Mouse (Mus musculus) heart, embryonic 12.5 days (tissue): ENCODE measurements around the gene Ccdc189. TPM values are rescaled to one million over a fixed set of nuclear protein-coding genes. Genes with fewer than 3 reads are reported as not detected.

Source experiments
- ATAC-seq: fragments of 200-750 bp; cut with Nextera tagmentation; 2 replicates; pipeline ENCODE4 v1.8.0; 2017; ENCODE audit warnings: moderate TSS enrichment, moderate library complexity; ENCODE audit not compliant: insufficient number of reproducible peaks, low FRiP score
- H3K27ac ChIP-seq: fragments of 300-500 bp; sonication (generic); 2 replicates; pipeline ENCODE4 v1.5.1; 2016; ENCODE audit warnings: mild to moderate bottlenecking, moderate library complexity; ENCODE audit not compliant: poor library complexity, severe bottlenecking
- H3K27me3 ChIP-seq: fragments of 300-500 bp; sonication (generic); replicated peaks from 2 replicates; pipeline ENCODE4 v1.6.1; 2016; ENCODE audit warnings: mild to moderate bottlenecking, moderate library complexity
- H3K36me3 ChIP-seq: fragments of 300-500 bp; sonication (generic); 2 replicates; pipeline ENCODE4 v1.6.1; 2016; ENCODE audit warnings: mild to moderate bottlenecking, moderate library complexity
- H3K4me1 ChIP-seq: fragments of 300-500 bp; sonication (generic); replicated peaks from 2 replicates; pipeline ENCODE4 v1.6.1; 2016; ENCODE audit warnings: mild to moderate bottlenecking
- H3K4me2 ChIP-seq: fragments of 300-500 bp; sonication (generic); 2 replicates; pipeline ENCODE4 v1.6.1; 2016; ENCODE audit warnings: mild to moderate bottlenecking, moderate library complexity
- H3K4me3 ChIP-seq: fragments of 300-500 bp; sonication (generic); 2 replicates; pipeline ENCODE4 v1.5.1; 2016; ENCODE audit warnings: mild to moderate bottlenecking
- H3K9ac ChIP-seq: fragments of 300-500 bp; sonication (generic); 2 replicates; pipeline ENCODE4 v1.6.1; 2016; ENCODE audit warnings: mild to moderate bottlenecking, moderate library complexity
- H3K9me3 ChIP-seq: fragments of 300-500 bp; sonication (generic); replicated peaks from 2 replicates; pipeline ENCODE4 v1.6.1; 2016; ENCODE audit warnings: mild to moderate bottlenecking, moderate library complexity
- WGBS: fragments of 180-500 bp; shearing (Covaris S2); methylation state at CpG from one replicate; pipeline ENCODE4 v1.1.7; 2016; 5-methylcytosine and 5-hydroxymethylcytosine counted together
- polyA plus RNA-seq: library from polyadenylated mRNA; unstranded; fragments of >200 nt; fragmentation: Nextera tagmentation; extraction: Ambion mirVana; gene quantifications from 2 replicates; pipeline ENCODE4 v1.2.1, GENCODE M21; 2016

The Ccdc189 gene
- polyA plus RNA-seq, 1 experiment from 2014 or later: 9.8 TPM

DNA sequence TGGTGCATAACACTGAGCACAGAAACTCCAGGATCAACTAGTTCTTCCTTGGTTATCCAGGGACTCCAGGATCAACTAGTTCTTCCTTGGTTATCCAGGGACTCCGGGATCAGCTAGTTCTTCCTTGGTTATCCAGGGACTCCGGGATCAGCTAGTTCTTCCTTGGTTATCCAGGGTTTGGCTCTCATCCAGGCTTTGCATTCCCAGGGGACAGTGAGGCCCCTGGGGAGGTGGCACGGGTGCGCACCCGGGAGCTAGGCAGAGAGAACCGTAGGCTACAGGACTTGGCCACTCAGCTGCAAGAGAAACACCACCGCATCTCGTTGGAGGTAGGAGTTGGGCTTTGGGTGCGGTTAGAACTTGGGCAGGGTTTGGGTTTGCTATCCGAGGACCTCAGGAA is 2.7 kb upstream of the Ccdc189 start:
- Histone ChIP-seq H3K4me2 (no peak overlapping the region), H3K9ac (no peak overlapping the region), H3K4me3 (no peak overlapping the region)

DNA sequence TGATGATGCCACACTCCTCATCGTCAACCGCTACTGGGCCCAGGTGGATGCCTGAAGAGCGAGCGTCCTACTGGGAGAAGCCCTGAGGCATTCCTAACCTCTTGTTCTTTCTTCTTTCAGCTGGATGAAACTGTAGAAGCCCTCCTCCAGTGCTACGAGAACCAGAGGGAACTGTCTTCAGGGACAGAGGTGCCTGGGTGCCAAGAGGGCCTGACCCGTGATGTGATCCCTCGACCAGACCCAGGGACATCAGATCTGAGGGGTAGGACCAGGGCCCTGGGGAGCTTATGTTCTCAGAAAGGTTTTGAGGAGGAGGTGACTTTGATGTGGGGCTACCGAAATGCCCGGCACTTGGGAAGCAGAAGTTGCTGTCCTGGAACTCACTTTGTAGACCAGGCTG is 1.2 kb upstream of the Ccdc189 start:
- peak overlapping the region; percentile 93 for H3K4me3 ChIP-seq
- peak overlapping the region; percentile 91; the same call in 1 of the 2 replicates for H3K9ac ChIP-seq
- H3K9me3 ChIP-seq: no peaks in the 10 kb centered on the region
- H3K4me1 ChIP-seq: peaks cover 17% of the 10 kb centered on the region
- no peak overlapping the region for H3K27ac ChIP-seq
- H3K27me3 ChIP-seq: no peaks in the 10 kb centered on the region
- 93% methylated on average over 9 of the region's 9 CpGs for WGBS
- no peak for ATAC-seq
- peaks cover 59% of the 10 kb centered on the region for H3K36me3 ChIP-seq
- peak overlapping the region; percentile 92 for H3K4me2 ChIP-seq

More for the DNA sequence above, 2.7 kb upstream of the Ccdc189 start:
- 84% methylated on average over 10 of the region's 10 CpGs for WGBS
- Histone ChIP-seq H3K27ac (no peak overlapping the region), H3K4me1 (peaks cover 17% of the 10 kb centered on the region), H3K36me3 (peaks cover 68% of the 10 kb centered on the region), H3K9me3 (no peaks in the 10 kb centered on the region), H3K27me3 (no peaks in the 10 kb centered on the region)
- ATAC-seq: no peak

DNA sequence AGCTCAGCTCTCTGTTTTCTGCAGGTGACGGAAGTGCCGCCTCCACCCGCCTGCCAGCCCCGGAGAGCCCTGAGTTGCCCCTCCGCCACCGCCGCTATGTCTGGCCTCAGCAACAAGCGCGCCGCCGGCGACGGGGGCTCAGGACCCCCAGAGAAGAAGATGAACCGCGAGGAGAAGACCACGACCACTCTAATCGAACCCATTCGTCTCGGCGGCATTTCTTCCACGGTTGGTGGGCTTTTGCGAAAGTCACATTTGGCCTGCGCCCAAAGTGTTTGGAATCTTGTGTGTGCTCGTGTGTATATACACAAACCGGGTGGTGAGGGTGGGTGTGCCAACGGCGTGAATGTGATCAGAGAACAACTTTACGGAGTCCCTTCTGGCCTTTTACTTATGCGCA is 506 bp upstream of the Ccdc189 start:
- ATAC-seq: no peak
- Histone ChIP-seq H3K36me3 (peaks cover 59% of the 10 kb centered on the region), H3K4me1 (peaks cover 17% of the 10 kb centered on the region), H3K9me3 (no peaks in the 10 kb centered on the region), H3K4me2 (peak overlapping the region; percentile 92), H3K4me3 (peak overlapping the region; percentile 93), H3K9ac (peak overlapping the region; percentile 91), H3K27me3 (no peaks in the 10 kb centered on the region), H3K27ac (peak overlapping the region; percentile 36)
- 4% methylated on average over 29 of the region's 29 CpGs for WGBS

DNA sequence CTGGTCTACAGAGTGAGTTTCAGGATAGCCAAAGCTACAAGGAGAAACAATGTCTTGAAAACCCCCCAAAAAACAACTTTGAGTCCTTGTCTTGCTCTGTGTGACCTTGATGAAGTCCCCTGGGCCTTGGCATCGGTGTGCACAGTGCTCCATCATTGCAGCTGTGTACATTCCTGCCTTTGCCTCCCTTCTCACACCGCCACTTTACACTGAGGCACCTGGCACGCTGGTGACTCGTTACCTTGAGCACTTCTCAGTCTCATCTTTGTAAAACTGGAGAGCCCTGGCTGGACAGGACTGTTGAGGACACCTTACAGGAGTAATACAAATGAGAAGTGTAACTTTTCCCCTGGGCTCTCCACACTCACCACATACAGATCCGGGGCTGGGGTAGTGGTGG is 1.2 kb downstream of the Ccdc189 start:
- peak overlapping the region; percentile 66; the same call in 1 of the 2 replicates for H3K27ac ChIP-seq
- H3K9me3 ChIP-seq: no peaks in the 10 kb centered on the region
- H3K36me3 ChIP-seq: peaks cover 59% of the 10 kb centered on the region
- H3K4me3 ChIP-seq: peak overlapping the region; percentile 93
- peak overlapping the region; percentile 92 for H3K4me2 ChIP-seq
- peak overlapping the region; percentile 77; the same call in 1 of the 2 replicates for H3K9ac ChIP-seq
- no peaks in the 10 kb centered on the region for H3K27me3 ChIP-seq
- WGBS: 64% methylated on average over 5 of the region's 5 CpGs
- peaks cover 17% of the 10 kb centered on the region for H3K4me1 ChIP-seq
- no peak for ATAC-seq

DNA sequence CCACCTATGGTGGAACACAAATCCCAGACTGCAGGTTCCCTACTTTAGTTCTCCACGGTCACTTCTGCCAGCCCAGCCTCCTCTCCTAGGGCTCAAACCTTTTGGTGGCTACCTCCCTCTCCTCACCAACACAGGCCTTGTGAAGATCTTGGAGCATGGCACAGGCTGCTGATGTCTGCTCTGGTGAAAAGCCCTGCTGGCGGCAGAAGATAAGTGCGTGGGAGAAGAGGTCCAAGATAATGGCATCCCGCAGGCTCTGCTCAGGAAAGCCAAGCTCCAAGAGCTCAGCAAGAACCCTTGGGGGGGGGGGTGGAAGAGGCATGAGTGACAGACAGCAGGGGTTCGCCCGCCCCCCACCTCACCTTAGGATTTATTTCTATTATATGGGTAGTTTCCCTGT is 2.2 kb downstream of the Ccdc189 start:
- Histone ChIP-seq H3K9ac (no peak overlapping the region), H3K4me3 (no peak overlapping the region), H3K36me3 (peaks cover 59% of the 10 kb centered on the region), H3K27ac (no peak overlapping the region), H3K4me1 (peaks cover 17% of the 10 kb centered on the region), H3K9me3 (no peaks in the 10 kb centered on the region), H3K27me3 (no peaks in the 10 kb centered on the region), H3K4me2 (no peak overlapping the region)
- ATAC-seq: no peak
- 66% methylated on average over 6 of the region's 6 CpGs for WGBS

DNA sequence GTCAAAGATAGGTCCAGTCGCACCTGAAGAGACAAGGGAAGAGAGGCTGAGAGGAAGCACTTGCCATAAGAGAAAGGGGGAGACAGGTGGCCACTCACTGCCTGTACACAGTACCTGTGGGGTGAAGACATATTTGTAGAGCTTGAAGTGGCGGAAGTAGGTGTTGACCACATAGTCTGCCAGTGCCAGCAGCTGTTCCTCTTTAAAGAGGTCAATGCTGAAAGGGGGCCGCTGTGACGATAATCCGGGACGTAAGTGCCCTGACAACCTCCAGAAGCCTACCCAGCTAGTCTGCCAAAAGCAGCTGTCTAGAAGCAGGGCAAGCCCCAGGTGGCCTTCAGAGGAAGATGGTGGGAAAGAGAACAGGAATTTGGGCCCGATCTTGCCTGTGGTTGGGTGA is 3.4 kb downstream of the Ccdc189 start:
- H3K36me3 ChIP-seq: peaks cover 54% of the 10 kb centered on the region

DNA sequence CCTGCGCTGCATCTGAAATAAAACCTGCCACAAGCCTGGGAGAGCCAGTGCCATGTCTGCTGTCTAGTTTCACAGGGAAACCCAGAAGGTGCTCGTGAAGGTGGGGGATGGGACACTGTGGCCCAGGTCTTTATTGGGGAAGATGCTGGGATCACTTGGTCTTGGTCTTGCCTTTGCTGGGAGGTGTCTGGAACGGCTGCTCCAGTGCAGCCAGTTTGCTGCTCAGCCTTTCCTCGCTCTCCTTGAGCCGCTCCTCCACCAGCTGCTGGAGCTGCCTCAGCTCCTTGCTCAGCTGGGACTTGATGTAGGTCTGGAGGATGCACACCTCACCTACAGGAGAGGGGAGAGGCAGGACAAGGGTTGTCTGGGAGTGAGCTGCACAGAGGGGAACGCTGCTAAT is 5.1 kb downstream of the Ccdc189 start:
- 91% methylated on average over 6 of the region's 6 CpGs for WGBS
- Histone ChIP-seq H3K27ac (no peak overlapping the region), H3K9me3 (no peaks in the 10 kb centered on the region), H3K36me3 (peaks cover 62% of the 10 kb centered on the region), H3K4me2 (no peak overlapping the region), H3K27me3 (no peaks in the 10 kb centered on the region), H3K9ac (no peak overlapping the region), H3K4me3 (no peak overlapping the region), H3K4me1 (peaks cover 8% of the 10 kb centered on the region)
- no peak for ATAC-seq

More for the DNA sequence above, 3.4 kb downstream of the Ccdc189 start:
- no peaks in the 10 kb centered on the region for H3K27me3 ChIP-seq
- H3K27ac ChIP-seq: no peak overlapping the region
- 80% methylated on average over 7 of the region's 7 CpGs for WGBS
- no peak overlapping the region for H3K4me2 ChIP-seq
- no peak overlapping the region for H3K9ac ChIP-seq
- peaks cover 17% of the 10 kb centered on the region for H3K4me1 ChIP-seq
- no peak for ATAC-seq
- no peak overlapping the region for H3K4me3 ChIP-seq
- no peaks in the 10 kb centered on the region for H3K9me3 ChIP-seq

DNA sequence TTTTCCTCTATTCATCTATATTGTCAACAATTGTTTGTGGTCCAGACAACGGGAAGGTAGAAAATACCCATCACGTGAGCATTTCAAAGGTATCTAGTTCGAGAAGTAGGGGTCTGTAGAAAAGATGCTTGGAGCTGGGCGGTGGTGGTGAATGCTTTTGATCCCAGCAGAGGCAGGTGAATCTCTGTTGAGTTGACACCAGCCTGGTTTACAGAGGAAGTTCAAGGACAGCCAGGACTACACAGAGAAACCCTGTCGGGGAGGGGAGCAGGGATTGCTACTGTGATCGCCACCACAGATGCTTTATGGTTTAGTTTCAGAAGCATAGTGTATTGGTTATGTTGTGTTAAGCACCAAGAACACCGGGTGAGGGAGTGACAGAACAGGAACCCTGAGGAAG is 14.3 kb downstream of the Ccdc189 start:
- Histone ChIP-seq H3K27me3 (no peaks in the 10 kb centered on the region), H3K4me2 (peak overlapping the region; percentile 98), H3K36me3 (peaks cover 21% of the 10 kb centered on the region), H3K27ac (peak overlapping the region; percentile 69; the same call in 1 of the 2 replicates), H3K4me1 (peaks cover 19% of the 10 kb centered on the region), H3K9me3 (no peaks in the 10 kb centered on the region), H3K4me3 (peak overlapping the region; percentile 94), H3K9ac (peak overlapping the region; percentile 94)
- ATAC-seq: no peak
- 18% methylated on average over 7 of the region's 7 CpGs for WGBS

DNA sequence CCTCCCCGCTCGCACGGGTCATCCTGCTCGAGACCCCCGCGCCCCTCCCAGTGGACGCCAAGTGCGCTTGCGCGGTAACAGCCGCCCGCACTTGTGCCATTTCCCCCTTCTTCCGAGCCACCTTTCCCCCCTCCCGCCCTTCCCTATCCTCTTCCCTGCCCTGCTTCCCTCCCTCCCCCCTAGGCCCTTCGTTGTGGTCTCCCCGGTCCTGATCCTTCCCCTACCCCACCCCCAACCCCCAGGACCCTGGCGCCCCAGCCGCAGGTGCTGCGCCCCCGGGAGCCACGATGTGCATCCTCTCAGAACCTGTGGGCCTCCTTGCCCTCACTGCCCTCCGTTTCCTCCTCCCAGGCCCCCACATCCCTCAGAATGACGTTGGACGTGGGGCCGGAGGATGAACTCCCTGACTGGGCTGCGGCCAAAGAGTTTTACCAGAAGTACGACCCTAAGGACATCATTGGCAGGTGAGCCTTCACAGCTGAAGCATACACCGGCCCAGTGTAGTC is 14.8 kb downstream of the Ccdc189 start:
- Histone ChIP-seq H3K4me3 (peak overlapping the region; percentile 94), H3K9ac (peak overlapping the region; percentile 94), H3K4me1 (peaks cover 19% of the 10 kb centered on the region), H3K27me3 (no peaks in the 10 kb centered on the region), H3K9me3 (no peaks in the 10 kb centered on the region), H3K27ac (peak overlapping the region; percentile 69), H3K4me2 (peak overlapping the region; percentile 98), H3K36me3 (peaks cover 22% of the 10 kb centered on the region)
- under 1% methylated on average over 27 of the region's 28 CpGs for WGBS
- ATAC-seq: peak; percentile 73; the same call in 1 of the 2 replicates

DNA sequence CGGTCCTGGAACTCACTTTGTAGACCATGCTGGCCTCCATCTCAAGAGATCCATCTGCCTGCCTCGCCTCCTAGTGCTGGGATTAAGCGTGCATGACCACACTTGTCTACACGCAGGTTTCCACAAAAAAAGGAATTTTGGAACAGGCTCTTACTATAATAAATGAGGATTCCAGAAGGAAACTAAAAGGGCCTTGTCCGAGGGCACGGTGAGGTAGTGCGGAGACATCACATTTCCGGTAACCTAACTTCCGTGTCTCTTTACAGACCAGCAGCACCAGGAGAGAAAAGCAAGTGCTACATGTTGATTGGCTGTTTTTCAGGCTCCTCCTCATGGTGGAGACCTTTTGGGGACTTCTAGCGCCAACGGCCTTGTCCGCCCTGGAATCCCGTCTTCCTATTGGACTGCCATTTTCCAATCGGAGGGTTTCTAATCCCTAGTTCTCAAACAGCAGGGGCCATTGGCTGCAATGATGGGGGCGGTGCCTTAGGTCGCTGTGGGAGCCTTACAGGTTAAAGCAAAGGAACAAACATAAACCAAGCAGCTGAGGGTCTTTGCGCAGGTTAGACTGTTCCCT is 15.4 kb downstream of the Ccdc189 start, which contains the start of gene Phkg2:
Gene Phkg2 (plus strand): TSS at position 446 of the 577 bp plus-strand sequence.
- Histone ChIP-seq H3K9me3 (no peaks in the 10 kb centered on the region), H3K27me3 (no peaks in the 10 kb centered on the region), H3K4me2 (peak within 1 kb of the TSS; percentile 98), H3K27ac (peak within 1 kb of the TSS; percentile 78), H3K4me1 (peaks cover 19% of the 10 kb centered on the region), H3K36me3 (peaks cover 17% of the 10 kb centered on the region), H3K9ac (peak within 1 kb of the TSS; percentile 94), H3K4me3 (peak within 1 kb of the TSS; percentile 94)
- WGBS: 1% methylated on average over 17 of the region's 17 CpGs
- ATAC-seq: peak; percentile 98

DNA sequence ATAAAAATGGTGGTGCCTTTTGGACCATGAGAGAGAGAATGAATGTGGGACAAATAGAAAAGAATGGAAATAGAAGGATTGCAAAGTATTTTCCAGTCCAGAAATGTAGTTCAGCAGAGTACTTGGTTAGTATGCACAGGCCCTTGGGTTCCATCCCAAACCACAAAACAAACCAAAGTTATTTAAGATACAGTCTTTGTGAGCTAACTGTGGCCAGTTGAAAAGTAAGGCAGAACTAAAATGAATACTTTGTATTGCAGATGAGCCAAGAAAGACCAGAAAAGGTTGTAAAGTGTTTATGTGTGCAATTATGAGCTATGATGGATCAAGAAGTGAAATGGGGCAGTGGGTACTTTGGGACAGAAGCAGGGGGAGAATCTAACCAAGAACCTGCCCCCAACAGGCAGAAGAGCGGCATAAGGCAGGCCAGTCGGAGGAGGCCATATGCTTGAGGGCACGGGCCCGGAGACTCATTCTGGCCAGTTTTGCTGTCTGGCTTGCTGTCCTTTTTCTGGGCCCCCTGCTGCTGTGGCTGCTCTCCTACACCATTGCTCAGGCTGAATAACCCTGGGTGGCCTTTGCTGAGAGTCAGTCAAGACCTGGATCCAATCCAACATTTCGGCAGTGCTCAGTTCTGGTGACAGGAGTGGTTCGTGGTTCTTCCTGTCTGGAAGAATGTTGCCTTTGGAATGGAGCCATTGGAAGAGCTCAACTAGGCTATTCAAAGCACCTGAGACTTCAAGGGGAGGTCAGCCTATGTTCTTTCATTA is 23.8 kb downstream of the Ccdc189 start:
- 0 out of 2 replicates have a peak, but pooled peaks have one; percentile 36 for ATAC-seq
- Histone ChIP-seq H3K9ac (no peak overlapping the region), H3K4me3 (no peak overlapping the region), H3K27me3 (no peaks in the 10 kb centered on the region), H3K27ac (peak overlapping the region; percentile 54; the same call in 1 of the 2 replicates), H3K4me1 (peaks cover 10% of the 10 kb centered on the region), H3K36me3 (peaks cover 62% of the 10 kb centered on the region), H3K4me2 (no peak overlapping the region), H3K9me3 (no peaks in the 10 kb centered on the region)
- 63% methylated on average over 6 of the region's 6 CpGs for WGBS
